ENCODE assay signal across 22 mouse cellular contexts in the genomic region with DNA sequence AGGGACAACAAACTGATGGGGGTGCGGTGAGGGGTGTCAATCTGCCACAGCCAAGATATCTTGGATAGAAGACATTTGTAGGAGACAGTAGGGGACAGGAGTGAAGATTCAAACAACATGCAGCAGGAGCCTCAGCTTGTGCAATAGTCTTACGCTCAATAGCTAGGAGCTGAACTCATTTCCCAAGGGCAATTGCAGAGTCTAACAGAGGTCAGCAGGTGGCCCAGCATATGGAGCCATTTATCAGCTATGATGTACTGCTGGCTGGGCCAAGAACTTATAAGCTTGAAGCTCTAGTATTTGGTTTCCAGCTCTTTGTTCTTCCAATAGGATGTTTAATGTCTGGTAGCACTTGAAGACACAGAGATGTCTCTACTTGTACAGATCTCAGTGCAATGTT. TPM values are rescaled to one million over a fixed set of nuclear protein-coding genes. Genes with fewer than 3 reads are reported as not detected.
A peak's percentile ranks its signal among the peaks of the same experiment; 100 is the strongest.
DNase-seq lines count a peak whose midpoint lies in the region; ATAC-seq and TF ChIP-seq lines count a peak whose summit lies in the region.
"Had no signal": no experiment of that assay in that cellular context is flagged by ENCODE, and none has a peak within 500 bp of the region (broad histone marks: within the 10 kb centered on the region; RNA-seq: fewer than 3 reads in every experiment).

No protein-coding gene starts in this region.

- ATAC-seq in limb, embryonic 14.5 days (ENCODE audit: low FRiP score, low read depth), result 0 out of 2 replicates have a peak, but pooled peaks have one; percentile 15
- no peak for ATAC-seq in embryonic facial prominence, embryonic 14.5 days (ENCODE audit: low read depth)
- ATAC-seq: forebrain, embryonic 14.5 days; hindbrain, postnatal 0 days had no signal

- H3K36me3 ChIP-seq in limb, embryonic 14.5 days (ENCODE audit: control insufficient read depth, insufficient read depth, low read length), result no peaks in the 10 kb centered on the region
- H3K36me3 ChIP-seq in limb, embryonic 10.5 days, result no peaks in the 10 kb centered on the region
- H3K36me3 ChIP-seq in embryonic facial prominence, embryonic 14.5 days (ENCODE audit: control insufficient read depth, insufficient read depth, low read length), result no peaks in the 10 kb centered on the region
- H3K36me3 ChIP-seq: embryonic facial prominence, embryonic 15.5 days; forebrain, embryonic 10.5 days; heart, embryonic 15.5 days; hindbrain, embryonic 13.5 days had no signal

- DNase-seq in limb, embryonic 14.5 days (ENCODE audit: low spot score), result peak; percentile 55
- DNase-seq in limb, embryonic 10.5 days (ENCODE audit: low spot score), result no peak
- DNase-seq in embryo, embryonic 10.5 days (ENCODE audit: low spot score), result peak; percentile 23
- DNase-seq in embryonic facial prominence, embryonic 14.5 days (ENCODE audit: low spot score), result peak; percentile 53
- DNase-seq in cerebellum, adult 9-11 months, result no peak
- DNase-seq in right cerebral cortex, postnatal 4 days, result no peak
- DNase-seq: adrenal gland, postnatal 10 days; cerebellum, adult 11 months; cerebellum, adult 8-10 months; cerebellum, postnatal 25 days; gastrocnemius, postnatal 36 days; heart, adult 11 months; heart, postnatal 14 days had no signal

- H3K4me1 ChIP-seq in limb, embryonic 14.5 days (ENCODE audit: control insufficient read depth, insufficient read depth, low read length), result no peaks in the 10 kb centered on the region
- 0 out of 2 replicates have a peak, but pooled peaks cover 3% of the 10 kb centered on the region for H3K4me1 ChIP-seq in limb, embryonic 10.5 days
- H3K4me1 ChIP-seq in embryonic facial prominence, embryonic 14.5 days (ENCODE audit: control insufficient read depth, insufficient read depth, low read length), result no peaks in the 10 kb centered on the region
- H3K4me1 ChIP-seq: embryonic facial prominence, embryonic 15.5 days; forebrain, embryonic 10.5 days; heart, embryonic 15.5 days; hindbrain, embryonic 13.5 days had no signal

- no peak overlapping the region for H3K9ac ChIP-seq in limb, embryonic 14.5 days (ENCODE audit: low read depth, low read length, severe bottlenecking)
- no peak overlapping the region for H3K9ac ChIP-seq in embryonic facial prominence, embryonic 14.5 days (ENCODE audit: low read depth, low read length)
- H3K9ac ChIP-seq: embryonic facial prominence, embryonic 15.5 days; heart, embryonic 15.5 days; hindbrain, embryonic 13.5 days had no signal

- H3K27me3 ChIP-seq in limb, embryonic 14.5 days (ENCODE audit: control insufficient read depth, insufficient read depth, low read length), result no peaks in the 10 kb centered on the region
- no peaks in the 10 kb centered on the region for H3K27me3 ChIP-seq in limb, embryonic 10.5 days (ENCODE audit: low read depth, poor library complexity, severe bottlenecking)
- H3K27me3 ChIP-seq in embryonic facial prominence, embryonic 14.5 days (replicated peaks; ENCODE audit: control insufficient read depth, insufficient read depth, low read length), result no peaks in the 10 kb centered on the region
- H3K27me3 ChIP-seq: embryonic facial prominence, embryonic 15.5 days; heart, embryonic 15.5 days; hindbrain, embryonic 13.5 days had no signal

- no peak overlapping the region for H3K4me2 ChIP-seq in limb, embryonic 14.5 days (replicated peaks; ENCODE audit: low read depth, low read length, severe bottlenecking)
- H3K4me2 ChIP-seq in embryonic facial prominence, embryonic 14.5 days (ENCODE audit: low read depth, low read length), result no peak overlapping the region
- H3K4me2 ChIP-seq: embryonic facial prominence, embryonic 15.5 days; heart, embryonic 11.5 days; heart, embryonic 15.5 days; hindbrain, embryonic 13.5 days had no signal

- no peaks in the 10 kb centered on the region for H3K9me3 ChIP-seq in limb, embryonic 14.5 days (ENCODE audit: control insufficient read depth, low read length)
- H3K9me3 ChIP-seq in limb, embryonic 10.5 days (replicated peaks), result no peaks in the 10 kb centered on the region
- H3K9me3 ChIP-seq in embryonic facial prominence, embryonic 14.5 days (ENCODE audit: control insufficient read depth, low read length), result no peaks in the 10 kb centered on the region
- H3K9me3 ChIP-seq: embryonic facial prominence, embryonic 15.5 days; forebrain, embryonic 10.5 days; heart, embryonic 15.5 days; hindbrain, embryonic 13.5 days had no signal

- no peak for TF ChIP-seq POLR2A in limb, embryonic 14.5 days (IDR thresholded peaks at IDR 0.05; ENCODE audit: borderline replicate concordance, extremely low read depth, insufficient read depth, insufficient read length)

- no peak overlapping the region for H3K27ac ChIP-seq in limb, embryonic 14.5 days (replicated peaks; ENCODE audit: low read depth, low read length)
- no peak overlapping the region for H3K27ac ChIP-seq in limb, embryonic 10.5 days
- no peak overlapping the region for H3K27ac ChIP-seq in embryonic facial prominence, embryonic 14.5 days (replicated peaks; ENCODE audit: low read depth, low read length)
- H3K27ac ChIP-seq: embryonic facial prominence, embryonic 15.5 days; forebrain, embryonic 10.5 days; heart, embryonic 15.5 days; hindbrain, embryonic 13.5 days; hindbrain, postnatal 0 days had no signal

- WGBS in limb, embryonic 14.5 days, result 73% methylated on average over 2 of the region's 2 CpGs
- 86% methylated on average over 2 of the region's 2 CpGs for WGBS in limb, embryonic 10.5 days
- WGBS in embryonic facial prominence, embryonic 14.5 days, result 69% methylated on average over 2 of the region's 2 CpGs

- no peak overlapping the region for H3K4me3 ChIP-seq in limb, embryonic 14.5 days (replicated peaks; ENCODE audit: low read length)
- no peak overlapping the region for H3K4me3 ChIP-seq in limb, embryonic 10.5 days
- H3K4me3 ChIP-seq in embryonic facial prominence, embryonic 14.5 days (ENCODE audit: low read depth, low read length), result no peak overlapping the region
- H3K4me3 ChIP-seq: embryonic facial prominence, embryonic 15.5 days; erythroblast, embryonic 14.5 days; forebrain, embryonic 10.5 days; heart, embryonic 15.5 days; hindbrain, embryonic 13.5 days had no signal

RNA-seq across cellular contexts. Expression of a gene that starts 9.3 kb away (rescaled TPM):
- 0.04 TPM in 1 of 2 replicates, not detected in the other for polyA plus RNA-seq in limb, embryonic 14.5 days (2012; rRNA removed)
- 0.10 TPM in 2 replicates for polyA plus RNA-seq in limb, embryonic 14.5 days (2014; fragmentation: Nextera tagmentation; extraction: Ambion mirVana)
- polyA plus RNA-seq in limb, embryonic 10.5 days (2016; fragmentation: Nextera tagmentation; extraction: Ambion mirVana), result 0.10 TPM in 1 of 2 replicates, not detected in the other
- not detected in 2 replicates for polyA plus RNA-seq in embryonic facial prominence, embryonic 14.5 days (2014; fragmentation: Nextera tagmentation; extraction: Ambion mirVana)
- polyA plus RNA-seq: cortical plate, adult 2 months; embryonic facial prominence, embryonic 15.5 days; erythroblast, embryonic 14.5 days had no signal

Comparison
In these comparisons a context has a peak if more than half of its experiments do, and no peak if none do; other contexts are left out.
1. DNase-seq: peak in limb, embryonic 14.5 days (single experiment), embryo, embryonic 10.5 days (single experiment) and embryonic facial prominence, embryonic 14.5 days (single experiment); none in limb, embryonic 10.5 days (single experiment), cerebellum, adult 9-11 months (single experiment) and right cerebral cortex, postnatal 4 days (single experiment).